Mouse (Mus musculus): ENCODE measurements around the gene Mrgprh. TPM values are rescaled to one million over a fixed set of nuclear protein-coding genes. Genes with fewer than 3 reads are reported as not detected.
A peak's percentile ranks its signal among the peaks of the same experiment; 100 is the strongest.

Mrgprh gene
- polyA plus RNA-seq, 2 experiments, result 0.10 to 0.38 TPM

DNA sequence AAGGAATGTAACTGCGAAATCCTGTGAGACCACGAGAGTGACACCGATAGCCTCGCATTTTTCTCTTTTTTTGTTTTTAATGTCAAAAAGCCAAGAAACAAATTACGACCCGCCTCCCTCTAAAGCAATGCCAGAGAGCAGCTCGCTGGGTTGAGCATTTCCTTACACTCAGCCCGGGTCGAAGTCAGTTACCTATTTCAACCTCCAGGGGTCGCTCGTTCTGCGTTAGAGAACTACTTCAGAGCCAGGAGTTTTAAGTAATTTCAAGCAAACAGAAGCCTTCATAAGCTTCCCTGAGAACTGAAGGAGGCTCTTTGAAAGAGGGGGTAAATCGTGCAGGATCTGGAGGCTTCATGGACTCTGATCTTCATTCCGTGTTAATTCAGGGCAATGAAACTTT, 4.3 kb downstream of the Mrgprh start:
- DNase-seq (ENCODE audit: low spot score), result peak; percentile 87
- WGBS, result 2% methylated on average over 14 of the region's 14 CpGs
- H3K4me2 ChIP-seq (replicated peaks; ENCODE audit: low read depth, low read length, severe bottlenecking), result peak overlapping the region; percentile 38
- no peaks in the 10 kb centered on the region for H3K9me3 ChIP-seq (ENCODE audit: control insufficient read depth, low read length)
- H3K4me1 ChIP-seq (ENCODE audit: control insufficient read depth, insufficient read depth, low read length), result no peaks in the 10 kb centered on the region
- TF ChIP-seq POLR2A (IDR thresholded peaks at IDR 0.05; ENCODE audit: borderline replicate concordance, extremely low read depth, insufficient read depth, insufficient read length), result no peak
- H3K36me3 ChIP-seq (ENCODE audit: control insufficient read depth, insufficient read depth, low read length), result no peaks in the 10 kb centered on the region
- no peak overlapping the region for H3K4me3 ChIP-seq (replicated peaks; ENCODE audit: low read length)
- 0 out of 2 replicates have a peak overlapping the region, but pooled peaks have one; percentile 18 for H3K9ac ChIP-seq (ENCODE audit: low read depth, low read length, severe bottlenecking)
- no peak overlapping the region for H3K27ac ChIP-seq (replicated peaks; ENCODE audit: low read depth, low read length)
- ATAC-seq (ENCODE audit: low FRiP score, low read depth), result peak; percentile 81
- no peaks in the 10 kb centered on the region for H3K27me3 ChIP-seq (ENCODE audit: control insufficient read depth, insufficient read depth, low read length)

GRCm38 (mm10) chr17:12881216-12881615, 5.4 kb downstream of the Mrgprh start:
- no peak for DNase-seq (ENCODE audit: low spot score)
- TF ChIP-seq POLR2A (IDR thresholded peaks at IDR 0.05; ENCODE audit: borderline replicate concordance, extremely low read depth, insufficient read depth, insufficient read length), result no peak
- no peak overlapping the region for H3K4me3 ChIP-seq (replicated peaks; ENCODE audit: low read length)

GRCm38 (mm10) chr17:12886620-12887019, 10.8 kb downstream of the Mrgprh start:
- Histone ChIP-seq H3K9me3 (ENCODE audit: control insufficient read depth, low read length) (no peaks in the 10 kb centered on the region), H3K4me1 (ENCODE audit: control insufficient read depth, insufficient read depth, low read length) (peaks cover 4% of the 10 kb centered on the region), H3K4me2 (replicated peaks; ENCODE audit: low read depth, low read length, severe bottlenecking) (no peak overlapping the region), H3K9ac (ENCODE audit: low read depth, low read length, severe bottlenecking) (no peak overlapping the region), H3K4me3 (replicated peaks; ENCODE audit: low read length) (no peak overlapping the region), H3K27ac (replicated peaks; ENCODE audit: low read depth, low read length) (no peak overlapping the region; the same call in 1 of the 2 replicates), H3K36me3 (ENCODE audit: control insufficient read depth, insufficient read depth, low read length) (peaks cover 17% of the 10 kb centered on the region), H3K27me3 (ENCODE audit: control insufficient read depth, insufficient read depth, low read length) (no peaks in the 10 kb centered on the region)
- DNase-seq (ENCODE audit: low spot score), result no peak
- ATAC-seq (ENCODE audit: low FRiP score, low read depth), result peak; percentile 41; the same call in 1 of the 2 replicates
- 26% methylated on average over 6 of the region's 6 CpGs for WGBS
- TF ChIP-seq POLR2A (IDR thresholded peaks at IDR 0.05; ENCODE audit: borderline replicate concordance, extremely low read depth, insufficient read depth, insufficient read length), result no peak

More at GRCm38 (mm10) chr17:12881216-12881615, 5.4 kb downstream of the Mrgprh start:
- no peak overlapping the region for H3K9ac ChIP-seq (ENCODE audit: low read depth, low read length, severe bottlenecking)
- H3K4me1 ChIP-seq (ENCODE audit: control insufficient read depth, insufficient read depth, low read length), result no peaks in the 10 kb centered on the region
- ATAC-seq (ENCODE audit: low FRiP score, low read depth), result no peak
- H3K9me3 ChIP-seq (ENCODE audit: control insufficient read depth, low read length), result no peaks in the 10 kb centered on the region
- H3K27me3 ChIP-seq (ENCODE audit: control insufficient read depth, insufficient read depth, low read length), result no peaks in the 10 kb centered on the region
- WGBS, result 86% methylated on average over 1 of the region's 1 CpGs
- no peak overlapping the region for H3K27ac ChIP-seq (replicated peaks; ENCODE audit: low read depth, low read length)
- no peak overlapping the region for H3K4me2 ChIP-seq (replicated peaks; ENCODE audit: low read depth, low read length, severe bottlenecking)
- H3K36me3 ChIP-seq (ENCODE audit: control insufficient read depth, insufficient read depth, low read length), result no peaks in the 10 kb centered on the region

- Histone ChIP-seq H3K9ac (ENCODE audit: low read depth, low read length, severe bottlenecking) (no peak overlapping the region), H3K4me1 (ENCODE audit: control insufficient read depth, insufficient read depth, low read length) (peaks cover 4% of the 10 kb centered on the region), H3K4me3 (replicated peaks; ENCODE audit: low read length) (no peak overlapping the region), H3K4me2 (replicated peaks; ENCODE audit: low read depth, low read length, severe bottlenecking) (no peak overlapping the region), H3K9me3 (ENCODE audit: control insufficient read depth, low read length) (no peaks in the 10 kb centered on the region), H3K27me3 (ENCODE audit: control insufficient read depth, insufficient read depth, low read length) (no peaks in the 10 kb centered on the region), H3K36me3 (ENCODE audit: control insufficient read depth, insufficient read depth, low read length) (peaks cover 17% of the 10 kb centered on the region), H3K27ac (replicated peaks; ENCODE audit: low read depth, low read length) (no peak overlapping the region; the same call in 1 of the 2 replicates)
- ATAC-seq (ENCODE audit: low FRiP score, low read depth) (no peak), DNase-seq (ENCODE audit: low spot score) (peak; percentile 75)
- no peak for TF ChIP-seq POLR2A (IDR thresholded peaks at IDR 0.05; ENCODE audit: borderline replicate concordance, extremely low read depth, insufficient read depth, insufficient read length)
- 64% methylated on average over 15 of the region's 15 CpGs for WGBS
Observed at GRCm38 (mm10) chr17:12887021-12887775, 11.4 kb downstream of the Mrgprh start.

GRCm38 (mm10) chr17:12891054-12891453, 15.2 kb downstream of the Mrgprh start:
- Histone ChIP-seq H3K4me1 (ENCODE audit: control insufficient read depth, insufficient read depth, low read length) (peaks cover 4% of the 10 kb centered on the region), H3K4me3 (replicated peaks; ENCODE audit: low read length) (no peak overlapping the region), H3K9me3 (ENCODE audit: control insufficient read depth, low read length) (no peaks in the 10 kb centered on the region), H3K4me2 (replicated peaks; ENCODE audit: low read depth, low read length, severe bottlenecking) (no peak overlapping the region), H3K27me3 (ENCODE audit: control insufficient read depth, insufficient read depth, low read length) (no peaks in the 10 kb centered on the region), H3K9ac (ENCODE audit: low read depth, low read length, severe bottlenecking) (no peak overlapping the region; the same call in 1 of the 2 replicates), H3K27ac (replicated peaks; ENCODE audit: low read depth, low read length) (no peak overlapping the region), H3K36me3 (ENCODE audit: control insufficient read depth, insufficient read depth, low read length) (peaks cover 17% of the 10 kb centered on the region)
- no peak for ATAC-seq (ENCODE audit: low FRiP score, low read depth)
- DNase-seq (ENCODE audit: low spot score), result no peak
- TF ChIP-seq POLR2A (IDR thresholded peaks at IDR 0.05; ENCODE audit: borderline replicate concordance, extremely low read depth, insufficient read depth, insufficient read length), result no peak
- 88% methylated on average over 4 of the region's 4 CpGs for WGBS

All from limb, embryonic 14.5 days (tissue).